Mouse (Mus musculus) adrenal gland, postnatal 4 days (tissue): ENCODE data around the gene Cpeb1. TPM values are rescaled to one million over a fixed set of nuclear protein-coding genes. Genes with fewer than 3 reads are reported as not detected.

Source experiments
- DNase-seq, 2 experiments: peaks; one replicate each; pipeline ENCODE4 v3.0.0; 2021 to 2022; ENCODE audit warnings: low spot score in 2 of 2, mixed read lengths in 2 of 2
- total RNA-seq, 2 experiments: library from RNA; stranded (reverse); gene quantifications; 2 replicates each; pipeline ENCODE4 v1.2.3; 2021

Gene Cpeb1
- total RNA-seq, 2 experiments from 2014 or later = 17.4 to 17.8 TPM

GRCm38 (mm10) chr7:81372337-81372920 lies 82.8 kb downstream of the Cpeb1 start:
- DNase-seq = no peak

- DNase-seq = no peak
Measured at GRCm38 (mm10) chr7:81371811-81372210, 83.5 kb downstream of the Cpeb1 start.

GRCm38 (mm10) chr7:81369724-81370123 lies 85.5 kb downstream of the Cpeb1 start:
- DNase-seq = no peak

GRCm38 (mm10) chr7:81367946-81368345 lies 87.3 kb downstream of the Cpeb1 start:
- no peak for DNase-seq

- no peak for DNase-seq
Measured at GRCm38 (mm10) chr7:81356975-81357374, 98.3 kb downstream of the Cpeb1 start.

GRCm38 (mm10) chr7:81356360-81356759 lies 98.9 kb downstream of the Cpeb1 start:
- no peak for DNase-seq

GRCm38 (mm10) chr7:81355746-81356145 lies 99.5 kb downstream of the Cpeb1 start:
- no peak for DNase-seq

GRCm38 (mm10) chr7:81351826-81352225 lies 103.4 kb downstream of the Cpeb1 start:
- no peak for DNase-seq

- no peak for DNase-seq
Measured at GRCm38 (mm10) chr7:81348206-81348605, 107.1 kb downstream of the Cpeb1 start.

GRCm38 (mm10) chr7:81345447-81346170 lies 109.7 kb downstream of the Cpeb1 start:
- DNase-seq = no peak

GRCm38 (mm10) chr7:81344544-81345446 lies 110.5 kb downstream of the Cpeb1 start, which contains the start of gene Rps17:
TSS of gene Rps17 (minus strand) at chr7:81345254.
- peak; percentile 97 to 100 for DNase-seq

- DNase-seq = no peak
Measured at GRCm38 (mm10) chr7:81343831-81344230, 111.4 kb downstream of the Cpeb1 start.

- no peak for DNase-seq
Measured at GRCm38 (mm10) chr7:81343316-81343715, 111.9 kb downstream of the Cpeb1 start.

- DNase-seq = no peak
Measured at GRCm38 (mm10) chr7:81342356-81343094, 112.7 kb downstream of the Cpeb1 start.

GRCm38 (mm10) chr7:81341563-81341962 lies 113.7 kb downstream of the Cpeb1 start:
- no peak for DNase-seq

- peak in 1 of 2 experiments; percentile 37 for DNase-seq
Measured at GRCm38 (mm10) chr7:81339783-81340182, 115.5 kb downstream of the Cpeb1 start.

- no peak for DNase-seq
Measured at GRCm38 (mm10) chr7:81338522-81338873, 116.8 kb downstream of the Cpeb1 start.

GRCm38 (mm10) chr7:81337785-81338521 lies 117.3 kb downstream of the Cpeb1 start:
- no peak for DNase-seq

GRCm38 (mm10) chr7:81336432-81336786 lies 118.9 kb downstream of the Cpeb1 start:
- no peak for DNase-seq

- no peak for DNase-seq
Measured at GRCm38 (mm10) chr7:81335705-81336431, 119.4 kb downstream of the Cpeb1 start.
